Mouse (Mus musculus): ENCODE results near the gene Ppfibp2.

- TF ChIP-seq EP300 (IDR thresholded peaks at IDR 0.05; ENCODE audit: low read depth) (no peak), CTCF (IDR thresholded peaks at IDR 0.05; ENCODE audit: low read depth) (no peak)
Measured at GRCm38 (mm10) chr7:107633201-107633600, 38.2 kb downstream of the Ppfibp2 start.
